Mouse (Mus musculus): ENCODE measurements at regions not wholly inside any gene's neighbourhood (a gene's known extent, or its start where the extent isn't known, plus 50 kb on each side); places are given as distances from the start of the nearest gene placed in this dataset.

DNA sequence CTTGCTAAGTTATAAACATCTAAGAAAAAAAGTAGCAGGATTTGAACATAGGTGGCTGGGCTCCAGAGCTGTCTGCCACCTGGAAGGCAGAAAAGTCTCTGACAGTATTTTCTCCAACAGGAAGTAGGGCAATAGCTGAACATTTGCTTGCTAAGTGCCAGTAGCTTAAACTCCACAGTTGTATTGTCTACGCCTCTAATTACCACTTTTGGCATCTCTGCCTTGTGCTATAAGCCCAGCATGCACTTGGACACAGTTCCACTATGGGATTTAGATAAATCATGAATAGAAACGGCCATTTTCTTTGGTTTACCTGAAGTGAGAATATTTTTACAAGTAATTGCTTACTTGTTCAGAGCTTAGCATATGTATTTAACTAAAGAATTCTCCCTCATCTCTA, 213.8 kb upstream of the Grm3 start:
- Histone ChIP-seq H3K4me1 (ENCODE audit: control insufficient read depth in 1 of 2, insufficient read depth in 2 of 2) (no peaks in the 10 kb centered on the region), H3K36me3 (replicated peaks in 1 of 2; ENCODE audit: control insufficient read depth in 1 of 2, insufficient read depth in 1 of 2, low read length in 1 of 2) (no peaks in the 10 kb centered on the region), H3K27ac (ENCODE audit: insufficient read depth, low read depth) (no peak overlapping the region), H3K4me2 (ENCODE audit: insufficient read depth, low read depth, poor library complexity, severe bottlenecking) (no peak overlapping the region), H3K79me2 (replicated peaks; ENCODE audit: control insufficient read depth, extremely low read depth, insufficient read depth, poor library complexity, severe bottlenecking) (no peaks in the 10 kb centered on the region), H3K4me3 (replicated peaks in 1 of 3; ENCODE audit: low read depth in 2 of 3, low read length in 2 of 3, poor library complexity in 1 of 3) (no peak overlapping the region), H3K9ac (ENCODE audit: insufficient read depth, low read depth) (no peak overlapping the region), H3K9me3 (replicated peaks; ENCODE audit: low read length) (no peaks in the 10 kb centered on the region), H3K27me3 (replicated peaks) (no peaks in the 10 kb centered on the region)
- DNase-seq (ENCODE audit: extremely low read depth): no peak
- in situ Hi-C loops (cut with MboI; ENCODE audit: low pct_ligation_motif_present, low pct_unique_long_range_greater_than_20kb, low sequenced_read_pairs): no loop called here
- TF ChIP-seq IRF4 (IDR thresholded peaks at IDR 0.05; ENCODE audit: low read depth, low read length): no peak
- no peak for TF ChIP-seq RAD21 (IDR thresholded peaks at IDR 0.05; ENCODE audit: low read depth, low read length)
- TF ChIP-seq MYC (IDR thresholded peaks at IDR 0.05; ENCODE audit: low read depth, low read length): no peak
- TF ChIP-seq KAT2A (IDR thresholded peaks at IDR 0.05; ENCODE audit: insufficient replicate concordance, low read length): no peak
- TF ChIP-seq BHLHE40 (IDR thresholded peaks at IDR 0.05; ENCODE audit: low read depth, low read length): no peak
- TF ChIP-seq ZC3H11A (IDR thresholded peaks at IDR 0.05; ENCODE audit: low read depth, low read length): no peak
- no peak for TF ChIP-seq MAZ (IDR thresholded peaks at IDR 0.05; ENCODE audit: low read depth, low read length)
- TF ChIP-seq NRF1 (IDR thresholded peaks at IDR 0.05; ENCODE audit: low read depth, low read length): no peak
- no peak for TF ChIP-seq SIN3A (IDR thresholded peaks at IDR 0.05; ENCODE audit: low read length)
- no peak for TF ChIP-seq ZKSCAN1 (IDR thresholded peaks at IDR 0.05; ENCODE audit: borderline replicate concordance, low read depth, low read length)
- no peak for TF ChIP-seq EP300 (IDR thresholded peaks at IDR 0.05; ENCODE audit: low read length)
- TF ChIP-seq POLR2A (IDR thresholded peaks at IDR 0.05; ENCODE audit: low read depth, low read length): no peak
- no peak for TF ChIP-seq CTCF (conservative IDR thresholded peaks at IDR 0.05 in 1 of 2, IDR thresholded peaks at IDR 0.05 in 1 of 2; ENCODE audit: low read depth in 2 of 2, low read length in 2 of 2)
- no peak for TF ChIP-seq MXI1 (IDR thresholded peaks at IDR 0.05; ENCODE audit: low read depth, low read length)
- dilution Hi-C loops (cut with MboI; ENCODE audit: extremely low pct_ligation_motif_present, extremely low pct_unique_long_range_greater_than_20kb, low sequenced_read_pairs): no loop called here

- Histone ChIP-seq H3K4me2 (ENCODE audit: insufficient read depth, low read depth, poor library complexity, severe bottlenecking) (no peak overlapping the region), H3K4me1 (ENCODE audit: control insufficient read depth in 1 of 2, insufficient read depth in 2 of 2) (0 out of 4 replicates have a peak, but pooled peaks cover 0 to 2% of the 10 kb centered on the region in 2 experiments), H3K9ac (ENCODE audit: insufficient read depth, low read depth) (no peak overlapping the region), H3K9me3 (replicated peaks; ENCODE audit: low read length) (no peaks in the 10 kb centered on the region), H3K79me2 (replicated peaks; ENCODE audit: control insufficient read depth, extremely low read depth, insufficient read depth, poor library complexity, severe bottlenecking) (no peaks in the 10 kb centered on the region), H3K36me3 (replicated peaks in 1 of 2; ENCODE audit: control insufficient read depth in 1 of 2, insufficient read depth in 1 of 2, low read length in 1 of 2) (no peaks in the 10 kb centered on the region), H3K27ac (ENCODE audit: insufficient read depth, low read depth) (no peak overlapping the region), H3K27me3 (replicated peaks) (no peaks in the 10 kb centered on the region), H3K4me3 (replicated peaks in 1 of 3; ENCODE audit: low read depth in 2 of 3, low read length in 2 of 3, poor library complexity in 1 of 3) (no peak overlapping the region)
- no peak for DNase-seq (ENCODE audit: extremely low read depth)
- no peak for TF ChIP-seq ZMIZ1 (IDR thresholded peaks at IDR 0.05; ENCODE audit: low read depth, low read length)
- no peak for TF ChIP-seq POLR2A (IDR thresholded peaks at IDR 0.05; ENCODE audit: low read depth, low read length)
- no peak for TF ChIP-seq USF1 (IDR thresholded peaks at IDR 0.05; ENCODE audit: low read depth, low read length)
- in situ Hi-C loops (cut with MboI; ENCODE audit: low pct_ligation_motif_present, low pct_unique_long_range_greater_than_20kb, low sequenced_read_pairs) (no loop called here), dilution Hi-C loops (cut with MboI; ENCODE audit: extremely low pct_ligation_motif_present, extremely low pct_unique_long_range_greater_than_20kb, low sequenced_read_pairs) (no loop called here)
These were observed 188.0 kb upstream of the Grm3 start for GRCm38 (mm10) chr5:9912936-9913335.
